Mouse (Mus musculus) bone marrow, adult 2 months (tissue): Measurements from ENCODE around the gene Lats2.

ENCODE experiments used
- CTCF ChIP-seq: fragments of 200-500 bp; IDR thresholded peaks from 2 replicates; pipeline ENCODE4 v1.5.1; 2011; ENCODE audit warnings: low read length, control low read depth; ENCODE audit not compliant: control insufficient read depth, insufficient read depth
- POLR2A ChIP-seq: fragments of 200-500 bp; IDR thresholded peaks from 2 replicates; pipeline ENCODE4 v1.6.1; 2011; ENCODE audit warnings: low read depth, mild to moderate bottlenecking, control low read depth, low read length, borderline replicate concordance; ENCODE audit not compliant: control insufficient read depth

DNA sequence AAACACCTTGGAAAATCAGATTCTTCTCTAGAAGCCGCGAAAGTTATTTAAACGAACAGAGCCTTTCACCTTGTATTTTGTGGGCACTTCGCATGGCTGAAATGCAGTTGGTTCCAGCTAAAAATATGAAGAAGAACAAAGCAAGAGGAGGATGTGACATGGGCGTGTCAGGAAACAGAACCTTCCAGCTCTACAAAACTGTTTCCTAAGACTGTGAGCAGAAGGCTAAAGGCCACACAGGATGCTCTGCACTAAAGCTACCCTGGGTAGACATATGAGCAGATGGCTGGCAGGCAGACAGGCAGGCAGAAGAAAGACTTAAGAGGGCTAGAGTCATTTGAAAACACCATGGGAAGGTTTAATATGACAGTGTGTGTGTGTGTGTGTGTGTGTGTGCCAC lies 10.9 kb upstream of the Lats2 start:
- no peak for TF ChIP-seq POLR2A
- no peak for TF ChIP-seq CTCF
